Mouse (Mus musculus) erythroblast, embryonic 14.5 days (primary cell): Measurements from ENCODE around the gene Casr.

Source experiments
- GATA1 ChIP-seq: IDR thresholded peaks from 2 replicates; pipeline ENCODE4 v1.6.1; 2012; ENCODE audit warnings: low read length, inconsistent platforms, mixed read lengths
- TAL1 ChIP-seq: IDR thresholded peaks from 3 replicates; pipeline ENCODE4 v1.6.1; 2012; ENCODE audit warnings: low read length, inconsistent platforms, mixed read lengths

GRCm38 (mm10) chr16:36571942-36572341 is 10.0 kb upstream of the Casr start:
- TF ChIP-seq GATA1: no peak
- TF ChIP-seq TAL1: no peak
